Mouse (Mus musculus) lung, postnatal 0 days (tissue): ENCODE data around the gene Arl14.

Source experiments
- CTCF ChIP-seq: IDR thresholded peaks from 2 replicates; pipeline ENCODE4 v1.5.1; 2016; ENCODE audit warnings: antibody characterized with exemption, mild to moderate bottlenecking
- EP300 ChIP-seq: IDR thresholded peaks from 2 replicates; pipeline ENCODE4 v1.6.1; 2016; ENCODE audit warnings: antibody characterized with exemption, mild to moderate bottlenecking, control low read depth

DNA sequence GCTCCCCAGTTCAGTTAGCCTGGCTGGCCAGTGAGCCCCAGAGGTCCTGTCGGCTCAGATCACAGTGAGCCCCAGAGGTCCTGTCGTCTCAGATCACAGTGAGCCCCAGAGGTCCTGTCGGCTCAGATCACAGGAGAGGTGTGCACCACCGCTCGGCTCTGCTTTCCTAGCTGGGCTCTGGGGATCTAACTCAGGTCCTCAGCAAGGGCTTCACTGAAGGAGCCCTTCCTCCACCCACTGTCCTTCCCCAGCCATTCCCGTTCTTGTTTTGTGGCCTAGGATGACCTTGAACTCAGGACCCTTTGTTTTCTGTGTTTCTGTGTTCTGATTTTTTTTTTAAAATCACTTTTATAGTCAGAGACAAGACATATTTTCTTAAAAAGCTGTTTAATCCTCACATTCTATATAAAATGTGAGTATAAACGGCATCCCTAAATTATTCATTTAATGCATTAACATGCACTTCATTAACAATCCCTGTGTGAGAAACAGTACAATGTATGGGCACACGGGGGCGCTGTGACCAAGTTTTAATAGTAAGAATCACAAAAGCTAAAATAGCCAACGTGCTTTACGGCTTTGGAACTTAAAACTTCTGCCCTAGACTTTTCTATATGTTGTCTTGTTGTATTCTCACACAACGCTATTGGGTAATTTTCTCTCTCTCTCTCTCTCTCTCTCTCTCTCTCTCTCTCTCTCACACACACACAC is 16.1 kb downstream of the Arl14 start:
- TF ChIP-seq EP300 = no peak
- TF ChIP-seq CTCF = peak; percentile 77
